Mouse (Mus musculus): Measurements from ENCODE around the gene Hmg20b. TPM values are rescaled to one million over a fixed set of nuclear protein-coding genes. Genes with fewer than 3 reads are reported as not detected.
A peak's percentile ranks its signal among the peaks of the same experiment; 100 is the strongest.

The Hmg20b gene
- polyA plus RNA-seq, 1 experiment from 2014 or later: 31.7 TPM

DNA sequence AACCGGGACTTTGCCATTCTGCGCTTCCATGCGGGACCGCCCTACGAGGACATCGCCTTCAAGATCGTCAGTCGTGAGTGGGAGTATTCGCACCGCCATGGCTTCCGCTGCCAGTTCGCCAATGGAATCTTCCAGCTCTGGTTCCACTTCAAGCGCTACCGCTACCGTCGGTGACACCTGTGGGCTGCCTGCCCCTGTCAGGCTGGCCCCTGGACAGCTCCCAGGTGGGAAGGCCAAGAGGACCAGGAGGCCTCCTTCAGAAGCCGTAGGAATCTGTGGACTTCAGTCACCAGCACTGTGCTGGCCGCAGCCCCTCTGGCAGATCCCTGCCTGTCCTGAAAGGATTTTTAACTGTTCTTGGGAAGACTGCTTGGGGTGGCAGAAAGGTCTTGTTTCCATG lies 24.5 kb downstream of the Hmg20b start:
- Histone ChIP-seq H3K27me3 (replicated peaks; ENCODE audit: control insufficient read depth, insufficient read depth, low read length) (no peaks in the 10 kb centered on the region), H3K27ac (ENCODE audit: low read depth, low read length) (no peak overlapping the region), H3K4me1 (ENCODE audit: control insufficient read depth, insufficient read depth, low read depth, low read length) (peaks cover 11% of the 10 kb centered on the region), H3K9ac (ENCODE audit: low read depth, low read length) (no peak overlapping the region), H3K4me2 (ENCODE audit: low read length) (no peak overlapping the region), H3K4me3 (ENCODE audit: low read length) (no peak overlapping the region), H3K9me3 (ENCODE audit: control insufficient read depth, low read length) (no peaks in the 10 kb centered on the region), H3K36me3 (ENCODE audit: control insufficient read depth, insufficient read depth, low read length) (peaks cover 45% of the 10 kb centered on the region)
- WGBS: 91% methylated on average over 18 of the region's 18 CpGs
- ATAC-seq: no peak

- WGBS: 94% methylated on average over 21 of the region's 21 CpGs
- Histone ChIP-seq H3K27ac (ENCODE audit: low read depth, low read length) (no peak overlapping the region), H3K4me2 (ENCODE audit: low read length) (no peak overlapping the region), H3K4me1 (ENCODE audit: control insufficient read depth, insufficient read depth, low read depth, low read length) (peaks cover 11% of the 10 kb centered on the region), H3K36me3 (ENCODE audit: control insufficient read depth, insufficient read depth, low read length) (peaks cover 45% of the 10 kb centered on the region), H3K9ac (ENCODE audit: low read depth, low read length) (no peak overlapping the region), H3K27me3 (replicated peaks; ENCODE audit: control insufficient read depth, insufficient read depth, low read length) (no peaks in the 10 kb centered on the region), H3K4me3 (ENCODE audit: low read length) (no peak overlapping the region), H3K9me3 (ENCODE audit: control insufficient read depth, low read length) (no peaks in the 10 kb centered on the region)
- no peak for ATAC-seq
These were observed 25.1 kb downstream of the Hmg20b start for GRCm38 (mm10) chr10:81325176-81325575.

GRCm38 (mm10) chr10:81323791-81324530 lies 26.3 kb downstream of the Hmg20b start:
- peaks cover 20% of the 10 kb centered on the region for H3K4me1 ChIP-seq (ENCODE audit: control insufficient read depth, insufficient read depth, low read depth, low read length)
- no peak overlapping the region for H3K4me3 ChIP-seq (ENCODE audit: low read length)
- ATAC-seq: no peak
- no peak overlapping the region for H3K9ac ChIP-seq (ENCODE audit: low read depth, low read length)
- H3K27me3 ChIP-seq (replicated peaks; ENCODE audit: control insufficient read depth, insufficient read depth, low read length): no peaks in the 10 kb centered on the region
- no peaks in the 10 kb centered on the region for H3K9me3 ChIP-seq (ENCODE audit: control insufficient read depth, low read length)
- peaks cover 45% of the 10 kb centered on the region for H3K36me3 ChIP-seq (ENCODE audit: control insufficient read depth, insufficient read depth, low read length)
- H3K27ac ChIP-seq (ENCODE audit: low read depth, low read length): no peak overlapping the region
- 93% methylated on average over 18 of the region's 18 CpGs for WGBS
- H3K4me2 ChIP-seq (ENCODE audit: low read length): no peak overlapping the region

DNA sequence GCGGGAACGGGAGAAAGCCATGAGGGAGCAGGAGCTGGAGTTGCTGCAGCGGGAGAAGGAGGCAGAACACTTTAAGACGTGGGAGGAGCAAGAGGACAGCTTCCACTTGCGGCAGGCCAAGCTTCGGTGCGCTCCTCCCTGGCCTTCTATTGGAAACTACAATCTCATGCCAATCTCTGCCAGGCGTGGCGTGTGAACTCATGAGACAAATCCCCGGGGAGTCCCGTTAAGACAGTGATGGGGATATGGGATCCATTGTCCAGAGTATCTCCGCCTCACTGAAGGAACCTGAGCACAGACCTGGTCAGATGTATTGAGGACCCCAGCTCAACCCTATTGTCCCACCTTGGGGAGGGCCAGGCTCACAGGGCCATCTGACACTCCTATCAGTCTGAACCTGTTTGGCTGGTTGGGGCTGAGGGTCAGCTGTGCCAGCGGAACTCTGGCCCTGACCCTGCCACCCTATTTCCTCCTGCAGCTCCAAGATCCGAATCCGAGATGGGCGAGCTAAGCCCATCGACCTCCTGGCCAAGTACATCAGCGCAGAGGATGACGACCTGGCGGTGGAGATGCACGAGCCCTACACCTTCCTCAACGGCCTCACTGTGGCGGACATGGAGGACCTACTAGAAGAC lies 27.0 kb downstream of the Hmg20b start:
- no peak overlapping the region for H3K4me3 ChIP-seq (ENCODE audit: low read length)
- no peak overlapping the region for H3K9ac ChIP-seq (ENCODE audit: low read depth, low read length)
- ATAC-seq: no peak
- no peak overlapping the region for H3K27ac ChIP-seq (ENCODE audit: low read depth, low read length)
- no peak overlapping the region for H3K4me2 ChIP-seq (ENCODE audit: low read length)
- H3K9me3 ChIP-seq (ENCODE audit: control insufficient read depth, low read length): no peaks in the 10 kb centered on the region
- H3K36me3 ChIP-seq (ENCODE audit: control insufficient read depth, insufficient read depth, low read length): peaks cover 50% of the 10 kb centered on the region
- WGBS: 96% methylated on average over 23 of the region's 23 CpGs
- H3K4me1 ChIP-seq (ENCODE audit: control insufficient read depth, insufficient read depth, low read depth, low read length): peaks cover 22% of the 10 kb centered on the region
- no peaks in the 10 kb centered on the region for H3K27me3 ChIP-seq (replicated peaks; ENCODE audit: control insufficient read depth, insufficient read depth, low read length)

DNA sequence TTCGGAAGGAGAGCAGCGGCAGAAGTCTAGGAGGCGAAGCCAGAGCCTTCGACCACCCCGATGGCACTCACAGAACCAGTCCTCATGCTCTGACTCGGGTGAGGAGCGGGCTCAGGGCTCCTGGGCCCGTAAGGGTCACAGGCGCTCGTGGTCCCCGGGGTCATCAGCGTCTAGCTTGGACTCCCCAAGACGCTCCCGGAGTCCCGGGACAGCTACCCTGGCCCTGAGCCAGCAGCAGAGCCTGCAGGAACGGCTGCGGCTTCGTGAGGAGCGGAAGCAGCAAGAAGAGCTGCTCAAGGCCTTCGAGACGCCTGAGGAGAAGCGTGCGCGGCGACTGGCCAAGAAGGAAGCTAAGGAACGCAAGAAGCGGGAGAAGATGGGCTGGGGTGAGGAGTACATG lies 27.8 kb downstream of the Hmg20b start:
- Histone ChIP-seq H3K4me3 (ENCODE audit: low read length) (no peak overlapping the region), H3K4me1 (ENCODE audit: control insufficient read depth, insufficient read depth, low read depth, low read length) (peaks cover 22% of the 10 kb centered on the region), H3K27ac (ENCODE audit: low read depth, low read length) (no peak overlapping the region), H3K27me3 (replicated peaks; ENCODE audit: control insufficient read depth, insufficient read depth, low read length) (no peaks in the 10 kb centered on the region), H3K9me3 (ENCODE audit: control insufficient read depth, low read length) (no peaks in the 10 kb centered on the region), H3K36me3 (ENCODE audit: control insufficient read depth, insufficient read depth, low read length) (peaks cover 56% of the 10 kb centered on the region), H3K9ac (ENCODE audit: low read depth, low read length) (no peak overlapping the region), H3K4me2 (ENCODE audit: low read length) (no peak overlapping the region)
- ATAC-seq: no peak
- WGBS: 92% methylated on average over 27 of the region's 27 CpGs

GRCm38 (mm10) chr10:81321436-81321835 lies 28.8 kb downstream of the Hmg20b start:
- no peaks in the 10 kb centered on the region for H3K9me3 ChIP-seq (ENCODE audit: control insufficient read depth, low read length)
- peaks cover 54% of the 10 kb centered on the region for H3K36me3 ChIP-seq (ENCODE audit: control insufficient read depth, insufficient read depth, low read length)
- H3K4me2 ChIP-seq (ENCODE audit: low read length): peak overlapping the region; percentile 90
- peak overlapping the region; percentile 94 for H3K4me3 ChIP-seq (ENCODE audit: low read length)
- no peaks in the 10 kb centered on the region for H3K27me3 ChIP-seq (replicated peaks; ENCODE audit: control insufficient read depth, insufficient read depth, low read length)
- H3K9ac ChIP-seq (ENCODE audit: low read depth, low read length): peak overlapping the region; percentile 89
- H3K27ac ChIP-seq (ENCODE audit: low read depth, low read length): peak overlapping the region; percentile 93
- WGBS: 3% methylated on average over 17 of the region's 20 CpGs
- H3K4me1 ChIP-seq (ENCODE audit: control insufficient read depth, insufficient read depth, low read depth, low read length): peaks cover 22% of the 10 kb centered on the region
- no peak for ATAC-seq

DNA sequence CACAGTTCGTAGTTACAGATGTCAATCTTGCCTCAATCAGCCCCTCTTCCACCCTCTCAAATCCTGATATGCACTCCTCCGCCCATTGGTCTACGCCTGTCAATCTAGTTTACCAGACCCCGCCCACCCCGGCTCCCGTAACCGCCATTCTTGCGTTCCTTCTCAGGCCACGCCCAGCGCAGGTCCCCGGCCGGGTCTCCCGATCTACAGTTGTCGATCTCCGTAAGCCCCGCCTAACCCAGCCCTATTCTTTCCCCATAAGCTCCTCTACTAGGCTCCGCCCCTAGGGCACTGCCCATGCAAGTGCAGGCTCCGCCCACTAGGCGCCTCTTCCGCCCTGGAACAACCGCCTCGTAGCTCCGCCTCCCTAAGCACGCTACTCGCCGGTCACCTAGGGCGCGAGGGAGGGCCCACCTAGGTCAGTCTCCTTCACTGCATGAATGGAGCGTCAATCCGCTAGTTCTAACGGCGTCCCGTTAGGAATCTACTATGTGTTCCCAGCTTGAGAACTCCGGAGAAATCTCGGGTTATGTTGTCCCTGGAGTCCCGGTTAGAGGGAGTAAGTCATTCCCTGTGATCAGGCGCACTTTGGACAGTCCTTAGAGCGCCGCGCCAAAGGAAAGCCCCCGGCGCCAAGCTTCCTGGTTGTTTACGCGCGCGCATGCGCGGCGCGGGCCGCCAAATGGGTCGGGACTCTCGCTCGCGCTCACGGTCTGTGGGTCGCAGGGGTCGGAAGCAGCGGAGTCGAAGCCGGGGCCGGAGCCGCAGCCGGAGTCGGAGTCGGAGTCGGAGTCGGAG lies 29.5 kb downstream of the Hmg20b start, which contains the start of gene Cactin:
Cactin (plus strand) TSS at position 554 of the 798 bp plus-strand sequence.
- H3K36me3 ChIP-seq (ENCODE audit: control insufficient read depth, insufficient read depth, low read length): peaks cover 54% of the 10 kb centered on the region
- H3K9me3 ChIP-seq (ENCODE audit: control insufficient read depth, low read length): no peaks in the 10 kb centered on the region
- H3K4me1 ChIP-seq (ENCODE audit: control insufficient read depth, insufficient read depth, low read depth, low read length): peaks cover 22% of the 10 kb centered on the region
- peak within 1 kb of the TSS; percentile 90 for H3K4me2 ChIP-seq (ENCODE audit: low read length)
- peak within 1 kb of the TSS; percentile 93 for H3K27ac ChIP-seq (ENCODE audit: low read depth, low read length)
- peak; percentile 95 for ATAC-seq
- under 1% methylated on average over 64 of the region's 68 CpGs for WGBS
- no peaks in the 10 kb centered on the region for H3K27me3 ChIP-seq (replicated peaks; ENCODE audit: control insufficient read depth, insufficient read depth, low read length)
- peak within 1 kb of the TSS; percentile 94 for H3K4me3 ChIP-seq (ENCODE audit: low read length)
- peak within 1 kb of the TSS; percentile 89 for H3K9ac ChIP-seq (ENCODE audit: low read depth, low read length)

DNA sequence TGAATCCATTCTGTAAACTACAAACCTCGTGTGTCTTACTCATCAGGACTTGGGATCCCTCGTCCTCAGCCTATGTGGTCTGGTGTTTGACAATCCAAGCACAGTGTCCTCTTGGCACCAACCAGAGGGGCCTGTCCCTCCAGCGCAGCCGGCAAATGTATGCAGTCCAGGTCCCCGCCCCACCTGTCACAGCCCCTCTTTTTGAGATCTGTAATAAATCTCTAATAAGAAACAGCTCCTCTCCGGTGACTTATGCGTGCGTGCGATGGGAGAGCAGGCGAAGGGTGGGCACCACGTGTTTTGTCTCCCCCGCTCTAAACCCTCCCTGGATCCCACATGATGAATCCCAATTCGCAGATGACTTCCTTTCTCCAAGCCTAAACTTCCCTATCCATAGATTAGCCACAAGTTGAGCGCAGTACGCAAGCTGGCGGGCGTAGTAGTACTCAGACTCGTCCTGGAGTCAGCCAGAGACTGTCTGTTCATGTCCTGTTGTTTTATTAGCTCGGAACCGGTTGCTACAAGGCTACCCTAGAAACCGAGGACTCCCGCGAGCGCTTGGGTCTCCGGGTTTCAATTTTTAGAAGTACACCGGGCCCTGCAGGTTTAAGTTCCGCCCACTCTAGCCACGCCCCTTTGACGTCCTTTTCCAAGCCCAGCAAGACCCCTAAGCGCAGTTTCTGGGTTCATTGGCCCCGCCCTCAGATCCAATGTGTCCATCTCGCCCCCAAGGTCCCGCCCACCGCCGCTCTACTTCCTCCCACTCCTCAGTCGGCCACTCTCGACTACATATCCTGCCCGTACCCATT lies 30.3 kb downstream of the Hmg20b start:
- H3K36me3 ChIP-seq (ENCODE audit: control insufficient read depth, insufficient read depth, low read length): peaks cover 48% of the 10 kb centered on the region

More for the DNA sequence above, 30.3 kb downstream of the Hmg20b start:
- H3K4me1 ChIP-seq (ENCODE audit: control insufficient read depth, insufficient read depth, low read depth, low read length): peaks cover 22% of the 10 kb centered on the region
- H3K9ac ChIP-seq (ENCODE audit: low read depth, low read length): peak overlapping the region; percentile 51
- peak; percentile 2 for ATAC-seq
- H3K27ac ChIP-seq (ENCODE audit: low read depth, low read length): peak overlapping the region; percentile 93
- 1% methylated on average over 38 of the region's 38 CpGs for WGBS
- H3K4me3 ChIP-seq (ENCODE audit: low read length): peak overlapping the region; percentile 94
- no peaks in the 10 kb centered on the region for H3K9me3 ChIP-seq (ENCODE audit: control insufficient read depth, low read length)
- peak overlapping the region; percentile 65 for H3K4me2 ChIP-seq (ENCODE audit: low read length)
- no peaks in the 10 kb centered on the region for H3K27me3 ChIP-seq (replicated peaks; ENCODE audit: control insufficient read depth, insufficient read depth, low read length)

All from hindbrain, embryonic 16.5 days (tissue).